Mouse (Mus musculus): ENCODE measurements at regions not wholly inside any gene's neighbourhood (a gene's known extent, or its start where the extent isn't known, plus 50 kb on each side); places are given as distances from the start of the nearest gene placed in this dataset.
A peak's percentile ranks its signal among the peaks of the same experiment; 100 is the strongest.

DNA sequence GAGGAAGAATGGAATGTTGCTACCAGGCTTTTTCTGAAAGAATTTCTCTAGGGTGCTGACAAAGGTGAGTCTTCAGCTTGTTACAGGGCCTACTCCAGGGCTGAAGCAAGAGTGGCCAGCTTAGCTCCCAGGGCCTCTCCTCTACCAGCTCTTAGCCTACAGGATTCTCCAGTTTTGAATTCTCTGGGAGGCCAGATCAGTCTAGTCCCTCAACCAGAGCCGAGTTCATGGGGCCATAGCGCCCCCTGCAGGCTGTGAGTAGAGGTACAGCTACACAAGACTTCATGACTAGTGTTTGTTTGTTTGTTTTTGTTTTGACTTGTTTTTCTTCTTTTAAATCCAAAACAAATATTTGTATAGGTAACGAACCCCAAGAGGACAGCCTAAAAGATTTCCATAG, 211.8 kb upstream of the Eef2kmt start:
- peak; percentile 47 for DNase-seq (ENCODE audit: low read depth, low spot score)

- DNase-seq (ENCODE audit: low read depth, low spot score) = no peak
These were observed 211.0 kb upstream of the Eef2kmt start for GRCm38 (mm10) chr16:5466760-5467159.

DNA sequence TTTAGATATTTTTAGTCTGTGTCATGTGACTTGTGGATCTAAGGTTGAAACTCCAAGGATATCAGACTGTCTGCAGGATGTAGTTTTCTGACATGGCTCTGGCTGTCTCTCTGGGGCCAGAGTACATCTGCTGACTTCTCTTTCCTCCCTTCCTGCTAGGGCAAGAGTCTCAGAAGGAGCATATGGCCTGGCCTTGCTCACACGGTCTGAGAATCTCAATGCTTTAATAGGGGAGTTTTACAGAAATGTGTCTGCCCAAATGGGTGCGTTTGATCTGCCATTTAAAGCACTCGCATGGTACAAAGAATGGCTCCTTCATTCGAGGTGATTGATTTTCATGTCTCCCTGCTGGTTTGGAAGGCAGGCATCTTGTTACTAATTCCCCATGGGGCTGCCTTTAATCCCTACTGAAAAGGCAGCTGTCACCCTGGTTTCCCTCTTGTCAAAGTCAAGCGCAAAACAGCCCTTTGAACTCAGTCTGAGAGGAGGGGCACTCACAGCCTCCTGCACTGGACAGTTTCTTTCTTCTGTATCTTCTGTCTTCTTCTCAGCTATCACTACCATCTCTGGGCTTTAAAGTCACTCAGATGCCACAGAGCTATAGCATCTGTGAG, 199.7 kb upstream of the Eef2kmt start:
- DNase-seq (ENCODE audit: low read depth, low spot score) = no peak

DNA sequence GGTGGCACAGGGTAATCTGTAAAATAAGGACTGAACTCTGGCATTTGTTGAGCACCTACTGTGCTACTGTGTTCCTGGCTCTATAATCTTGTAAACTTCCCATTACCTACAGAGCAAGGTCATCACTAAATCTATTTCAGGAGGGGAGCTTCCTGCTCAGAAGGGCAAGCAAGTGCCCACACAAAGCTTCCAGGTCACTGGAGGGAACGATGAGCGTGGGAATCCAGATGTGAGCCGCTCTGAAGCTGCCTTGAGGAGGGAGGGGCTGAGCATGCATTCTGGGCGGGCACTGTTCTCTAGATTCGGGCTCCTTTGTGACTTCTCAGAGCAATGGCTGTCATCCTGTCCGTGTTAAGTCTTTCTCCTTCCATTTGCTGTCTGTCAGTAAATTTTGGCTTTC, 198.5 kb upstream of the Eef2kmt start:
- peak; percentile 26 for DNase-seq (ENCODE audit: low read depth, low spot score)

DNA sequence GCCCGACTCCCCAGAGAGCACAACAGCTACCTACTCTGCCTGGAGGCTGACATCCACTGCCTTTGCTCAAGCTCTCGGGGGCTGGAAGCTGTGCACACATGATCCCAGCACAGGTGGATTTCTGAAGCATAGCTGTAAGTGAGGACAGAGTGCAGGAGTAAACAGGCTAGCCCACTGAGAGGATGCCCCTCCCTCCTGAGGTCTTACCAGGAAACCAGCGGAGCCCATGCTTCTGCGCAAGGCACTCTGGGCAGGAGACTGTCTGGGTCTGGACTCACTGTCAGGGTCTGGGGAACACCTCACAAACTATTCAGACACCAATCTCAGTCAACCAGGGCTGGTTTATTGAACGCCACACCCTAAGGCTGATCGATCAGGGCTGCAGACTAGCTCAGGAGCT, 197.2 kb upstream of the Eef2kmt start:
- peak; percentile 34 for DNase-seq (ENCODE audit: low read depth, low spot score)

DNA sequence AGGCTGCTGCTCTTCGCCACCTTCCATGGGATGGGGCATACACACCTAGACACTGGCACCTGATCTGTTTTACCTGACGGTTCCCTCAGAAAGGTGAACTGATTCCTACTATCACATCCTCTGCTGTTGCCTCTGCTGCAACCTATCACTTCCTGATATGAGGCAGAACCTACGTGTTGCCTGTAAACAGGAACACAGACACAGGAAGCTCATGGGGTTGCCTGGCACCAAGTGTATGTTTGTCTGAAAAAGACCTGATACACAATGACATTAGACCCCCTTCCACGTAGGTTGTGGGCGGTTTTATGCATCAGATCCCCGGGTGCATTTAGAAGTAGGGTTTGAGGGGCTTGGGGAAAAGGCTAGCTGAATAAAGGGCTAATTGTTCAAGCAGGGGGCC, 190.0 kb upstream of the Eef2kmt start:
- peak; percentile 68 for DNase-seq (ENCODE audit: low read depth, low spot score)

- DNase-seq (ENCODE audit: low read depth, low spot score) = no peak
These were observed 189.0 kb upstream of the Eef2kmt start for GRCm38 (mm10) chr16:5444785-5445184.

DNA sequence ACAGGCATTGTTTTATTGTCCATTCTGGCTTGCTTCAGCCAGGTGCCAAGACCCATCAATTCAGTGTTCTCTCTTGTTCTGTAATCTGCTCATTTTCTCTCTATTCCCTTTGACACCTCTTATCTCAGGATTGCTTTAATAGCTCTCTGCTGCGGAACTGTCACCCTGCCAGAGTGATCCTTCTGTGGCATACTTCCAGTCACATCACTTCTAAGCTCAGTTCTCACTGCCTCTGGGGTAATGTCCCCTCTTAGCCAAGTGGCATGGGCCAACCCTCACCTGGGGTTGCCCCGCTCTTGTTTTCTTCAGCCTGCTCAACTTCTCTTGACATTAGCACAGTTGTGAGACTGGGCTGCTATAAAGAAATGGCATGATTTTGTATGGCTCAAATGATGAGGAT, 183.9 kb upstream of the Eef2kmt start:
- no peak for DNase-seq (ENCODE audit: low read depth, low spot score)

DNA sequence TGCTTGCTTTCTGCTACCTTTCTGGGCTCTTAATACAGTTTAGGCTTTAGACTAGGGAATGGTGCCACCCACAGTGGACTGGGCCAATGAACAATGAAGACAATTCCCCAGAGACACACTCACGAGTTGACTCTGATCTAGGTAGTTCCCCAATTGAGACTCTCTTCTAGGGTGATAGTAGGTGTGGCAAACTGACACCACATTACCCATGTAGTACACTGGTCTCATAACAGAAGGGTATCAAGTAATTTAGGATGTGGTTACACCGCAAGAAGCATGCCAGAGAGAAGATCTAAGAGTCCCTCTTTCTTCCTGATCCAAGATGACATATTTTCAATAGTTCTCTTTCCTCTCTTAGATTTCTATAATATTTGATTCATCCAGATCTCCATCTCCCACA, 182.6 kb upstream of the Eef2kmt start:
- DNase-seq (ENCODE audit: low read depth, low spot score) = no peak

GRCm38 (mm10) chr16:5431689-5432088, 175.9 kb upstream of the Eef2kmt start:
- no peak for DNase-seq (ENCODE audit: low read depth, low spot score)

DNA sequence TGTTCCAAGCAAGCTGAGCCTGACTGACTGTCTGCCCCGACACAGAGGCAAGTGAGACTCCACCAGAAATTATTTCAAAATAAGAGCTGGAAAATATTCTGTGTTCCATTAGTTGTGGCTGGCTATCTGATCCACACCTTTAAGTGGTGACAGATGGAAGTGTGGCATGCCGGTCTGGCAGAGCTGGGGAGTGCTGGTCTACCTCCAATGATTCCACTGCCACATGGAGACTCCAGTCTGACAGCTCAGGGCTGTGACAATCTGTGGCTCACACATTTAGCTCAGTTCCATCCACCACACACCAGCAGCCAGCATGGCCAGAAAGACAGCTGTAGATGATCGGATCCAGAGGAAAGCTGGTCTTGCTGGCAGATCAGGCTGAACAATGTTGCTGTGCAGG, 175.3 kb upstream of the Eef2kmt start:
- no peak for DNase-seq (ENCODE audit: low read depth, low spot score)

DNA sequence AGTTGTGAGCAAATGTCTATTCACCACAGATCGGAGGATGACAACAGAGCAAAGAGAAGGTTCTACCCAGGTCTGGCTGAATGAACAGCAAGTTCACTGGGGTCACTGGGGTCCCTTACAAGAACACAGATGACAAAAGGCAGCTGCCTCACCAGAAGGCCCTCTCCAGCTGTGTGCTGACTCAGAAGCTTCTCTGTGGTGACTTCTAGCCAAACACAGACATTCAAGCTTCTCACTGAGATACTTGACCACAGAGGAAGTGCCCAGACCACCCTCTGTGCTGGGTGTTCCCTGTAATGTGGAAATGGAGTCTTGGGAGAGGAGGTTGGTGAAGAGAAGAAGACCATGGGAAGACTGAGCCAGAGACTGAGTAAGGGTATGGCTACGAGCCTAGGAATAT, 173.7 kb upstream of the Eef2kmt start:
- DNase-seq (ENCODE audit: low read depth, low spot score) = no peak

GRCm38 (mm10) chr16:5425908-5426307, 170.1 kb upstream of the Eef2kmt start:
- no peak for DNase-seq (ENCODE audit: low read depth, low spot score)

GRCm38 (mm10) chr16:5422041-5422440, 166.3 kb upstream of the Eef2kmt start:
- no peak for DNase-seq (ENCODE audit: low read depth, low spot score)

DNA sequence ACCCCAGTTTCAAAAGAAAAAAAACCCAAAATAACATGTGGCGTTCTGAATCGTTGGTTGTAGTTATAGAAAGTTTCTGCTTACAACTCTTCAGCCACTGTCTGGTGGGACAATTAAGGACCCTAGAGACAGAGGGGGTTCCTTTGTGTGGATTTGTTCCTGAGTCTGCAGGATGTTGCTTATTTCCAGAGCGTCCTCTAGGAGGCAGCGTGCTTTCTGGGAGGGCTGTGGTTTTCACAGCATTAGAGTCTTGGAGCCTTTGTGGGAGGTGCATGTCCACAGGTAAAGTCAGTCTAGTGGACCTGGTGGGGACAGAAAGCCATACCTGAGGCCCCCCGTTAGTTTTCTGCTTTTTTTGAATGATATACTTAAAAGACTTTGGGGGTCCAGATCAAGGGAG, 165.8 kb upstream of the Eef2kmt start:
- DNase-seq (ENCODE audit: low read depth, low spot score) = no peak

DNA sequence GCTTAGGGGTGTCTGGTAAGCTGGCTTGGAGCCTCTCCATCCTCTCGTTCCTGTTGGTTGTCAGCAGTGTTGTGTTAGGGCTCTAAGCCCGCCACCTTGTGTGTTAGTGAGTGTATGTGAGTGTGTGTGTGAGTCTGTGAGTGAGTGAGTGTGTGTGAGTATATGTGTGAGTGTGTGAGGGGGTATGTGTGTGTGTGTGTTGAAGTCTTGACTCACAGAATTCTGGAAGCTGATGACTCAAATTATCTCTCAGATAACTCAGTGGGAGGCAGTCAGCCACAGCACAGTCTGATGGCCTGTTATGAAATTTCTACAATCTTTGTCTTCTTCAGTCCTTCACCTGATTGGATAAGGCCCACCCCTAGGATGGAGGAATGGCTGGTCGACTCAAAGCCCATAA, 163.7 kb upstream of the Eef2kmt start:
- DNase-seq (ENCODE audit: low read depth, low spot score) = no peak

DNA sequence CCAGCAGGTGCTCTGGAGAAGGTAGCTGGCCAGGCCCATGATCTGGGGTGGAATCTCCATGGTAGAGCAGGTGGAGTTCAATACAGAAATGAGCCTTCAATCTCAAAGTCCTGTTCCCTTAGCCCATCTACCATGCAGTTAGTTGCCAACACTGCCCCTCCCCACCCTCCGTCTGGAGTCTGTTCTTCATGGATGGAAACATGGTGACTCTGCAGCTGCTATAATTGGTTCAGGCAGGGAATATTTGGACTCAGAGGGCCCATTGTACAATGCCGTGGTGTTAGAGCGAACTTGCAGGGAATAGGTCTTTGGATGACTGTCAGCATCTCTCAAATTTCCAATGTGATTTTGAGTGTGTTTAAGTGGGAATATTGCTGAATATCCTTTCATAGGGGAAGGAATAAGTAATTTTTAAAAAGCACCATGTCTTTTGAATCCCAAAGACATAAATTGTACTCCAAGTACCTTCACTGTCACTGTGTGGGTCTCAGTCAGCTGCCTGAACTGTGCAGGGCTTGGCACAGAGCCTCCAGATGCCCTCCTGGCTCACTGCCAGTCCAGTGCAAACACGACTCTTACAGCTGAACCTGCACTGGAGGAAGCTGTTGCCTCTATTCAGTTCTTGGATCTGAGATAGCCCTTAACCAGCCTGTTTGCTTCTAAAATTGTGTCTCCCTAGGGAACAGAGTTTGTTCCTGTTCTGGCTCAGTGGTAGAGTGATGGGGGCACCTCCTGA, 162.8 kb upstream of the Eef2kmt start:
- no peak for DNase-seq (ENCODE audit: low read depth, low spot score)

DNA sequence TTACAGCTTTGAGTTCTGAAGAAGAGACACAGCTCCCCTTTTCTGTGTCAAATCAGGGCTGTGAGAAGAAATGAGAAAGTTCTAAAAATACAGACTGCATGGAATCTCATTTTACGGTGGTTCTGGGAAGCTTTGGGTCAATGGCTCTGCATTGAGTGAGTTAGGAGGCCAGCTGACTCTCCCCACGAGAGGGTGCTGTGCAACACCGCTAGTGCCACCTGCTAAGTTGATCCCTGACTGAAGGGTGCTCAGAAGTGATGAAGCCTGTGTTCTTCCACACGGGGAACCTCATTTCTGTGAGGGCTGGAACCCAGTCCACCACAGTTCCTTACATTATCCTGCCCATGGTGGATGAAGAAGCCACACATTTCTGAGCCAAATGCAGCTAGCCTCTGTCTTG, 159.5 kb upstream of the Eef2kmt start:
- no peak for DNase-seq (ENCODE audit: low read depth, low spot score)

DNA sequence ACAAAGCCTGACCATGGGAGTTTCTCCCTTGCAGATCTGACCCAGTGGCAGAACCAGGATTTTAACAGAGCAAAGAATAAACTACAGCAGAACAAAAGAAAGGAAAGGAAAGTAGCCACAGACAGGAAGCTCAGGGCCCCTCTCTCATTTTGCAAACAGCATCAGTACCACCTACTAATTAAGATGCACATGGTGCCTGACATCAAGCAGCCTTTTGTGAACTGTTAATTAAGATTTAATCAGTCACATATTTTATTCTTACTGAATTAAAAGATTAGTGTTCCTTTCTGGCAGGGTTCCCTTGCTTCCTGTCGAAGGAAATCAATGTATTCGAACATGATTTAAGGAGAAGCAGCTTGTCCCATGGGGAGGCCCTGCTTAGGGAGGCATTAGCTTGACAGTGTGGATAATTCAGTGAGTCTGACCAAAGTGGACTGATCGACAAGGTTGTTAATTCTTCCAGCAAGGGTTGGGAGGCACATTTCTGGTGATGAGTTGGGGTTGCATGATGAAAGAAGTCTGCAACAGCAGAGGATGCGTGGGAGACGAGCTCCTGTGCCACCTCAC, 156.1 kb upstream of the Eef2kmt start:
- no peak for DNase-seq (ENCODE audit: low read depth, low spot score)

- DNase-seq (ENCODE audit: low read depth, low spot score) = peak; percentile 65
These were observed 150.9 kb upstream of the Eef2kmt start for GRCm38 (mm10) chr16:5406711-5407110.

- peak; percentile 82 for DNase-seq (ENCODE audit: low read depth, low spot score)
These were observed 137.6 kb upstream of the Eef2kmt start for GRCm38 (mm10) chr16:5393336-5393735.

GRCm38 (mm10) chr16:5382930-5383329, 127.1 kb upstream of the Eef2kmt start:
- DNase-seq (ENCODE audit: low read depth, low spot score) = no peak

GRCm38 (mm10) chr16:5382228-5382884, 126.6 kb upstream of the Eef2kmt start:
- no peak for DNase-seq (ENCODE audit: low read depth, low spot score)

All from CD4-positive helper T cell, adult 2 months (primary cell).